Comparison of ENCODE assay signal across 12 mouse cellular contexts in the genomic region with DNA sequence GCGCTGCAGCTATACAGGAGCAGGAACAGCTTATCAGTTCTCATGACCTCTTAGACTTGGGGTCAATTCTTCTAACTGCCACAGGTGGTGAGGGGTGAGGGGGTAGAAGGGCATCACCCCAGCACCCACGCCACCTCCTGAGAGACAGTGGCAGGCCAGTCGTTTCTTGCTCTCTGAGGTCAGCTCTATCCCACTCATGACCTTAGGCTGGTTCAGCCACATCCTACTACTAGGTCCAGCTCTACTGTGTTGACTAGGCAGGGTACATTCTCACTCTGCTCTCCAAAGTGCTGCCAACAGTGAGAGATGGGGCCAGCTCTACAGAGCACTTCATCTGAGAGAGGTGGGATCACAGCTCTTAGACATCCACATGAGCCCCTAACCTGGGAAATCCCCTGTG.
"Had no signal": no experiment of that assay in that cellular context is flagged by ENCODE, and none has a peak within 500 bp of the region (broad histone marks: within the 10 kb centered on the region; RNA-seq: fewer than 3 reads in every experiment).

No protein-coding gene starts in this region.

- DNase-seq: kidney, adult 11 months; kidney, adult 9 months; kidney, postnatal 14 days; lung, postnatal 14 days; right cerebral cortex, postnatal 14 days; thymus, postnatal 4 days had no signal

- H3K27ac ChIP-seq: left cerebral cortex, adult 2 months; limb, embryonic 10.5 days; lung, embryonic 15.5 days; midbrain, embryonic 12.5 days; neural tube, embryonic 13.5 days had no signal

- H3K9me3 ChIP-seq: limb, embryonic 10.5 days; lung, embryonic 15.5 days; megakaryocyte, embryonic 14.5 days; midbrain, embryonic 12.5 days; neural tube, embryonic 13.5 days had no signal

- H3K36me3 ChIP-seq: limb, embryonic 10.5 days; lung, embryonic 15.5 days; midbrain, embryonic 12.5 days; neural tube, embryonic 13.5 days had no signal

- H3K4me2 ChIP-seq: lung, embryonic 15.5 days; midbrain, embryonic 12.5 days; neural tube, embryonic 13.5 days had no signal

- H3K4me1 ChIP-seq: limb, embryonic 10.5 days; lung, embryonic 15.5 days; midbrain, embryonic 12.5 days; neural tube, embryonic 13.5 days had no signal

- H3K4me3 ChIP-seq: left cerebral cortex, adult 2 months; limb, embryonic 10.5 days; lung, embryonic 15.5 days; megakaryocyte, embryonic 14.5 days; midbrain, embryonic 12.5 days; neural tube, embryonic 13.5 days had no signal

- H3K27me3 ChIP-seq: lung, embryonic 15.5 days; megakaryocyte, embryonic 14.5 days; midbrain, embryonic 12.5 days; neural tube, embryonic 13.5 days had no signal

- H3K9ac ChIP-seq: lung, embryonic 15.5 days; midbrain, embryonic 12.5 days; neural tube, embryonic 13.5 days had no signal
